Mouse (Mus musculus) mature B cell (primary cell): ENCODE measurements around the gene Rps6kb2.

Experiments
- in situ Hi-C: fragments of 300-500 bp; cut with MboI; formaldehyde crosslinking; loops from 2 replicates; pipeline ENCODE4 v1.14.3; 2019

Rps6kb2 gene

GRCm38 (mm10) chr19:4162646-4163542 lies at the start of gene Rps6kb2:
Gene Rps6kb2 (minus strand): TSS chr19:4163354.
- in situ Hi-C loops: no loop called here

- in situ Hi-C loops: no loop called here
Measured at GRCm38 (mm10) chr19:4211891-4212588, 48.9 kb upstream of the Rps6kb2 start.

GRCm38 (mm10) chr19:4208563-4208962 lies 45.4 kb upstream of the Rps6kb2 start:
- in situ Hi-C loops: loop anchor here (5.0 kb wide), 1 partner anchor 39 kb away; no protein-coding TSS in a partner anchor

GRCm38 (mm10) chr19:4206971-4207370 lies 43.8 kb upstream of the Rps6kb2 start:
- in situ Hi-C loops: loop anchor here (5.0 kb wide), 1 partner anchor 40 kb away; no protein-coding TSS in a partner anchor

- in situ Hi-C loops: loop anchor here (5.0 kb wide), 1 partner anchor 42 kb away; no protein-coding TSS in a partner anchor
Measured at GRCm38 (mm10) chr19:4204889-4205288, 41.7 kb upstream of the Rps6kb2 start.

- in situ Hi-C loops: no loop called here
Measured at GRCm38 (mm10) chr19:4203604-4204326, 40.6 kb upstream of the Rps6kb2 start.

- in situ Hi-C loops: no loop called here
Measured at GRCm38 (mm10) chr19:4203148-4203547, 40.0 kb upstream of the Rps6kb2 start.

- in situ Hi-C loops: no loop called here
Measured at GRCm38 (mm10) chr19:4202149-4202548, 39.0 kb upstream of the Rps6kb2 start.

- in situ Hi-C loops: no loop called here
Measured at GRCm38 (mm10) chr19:4201291-4201909, 38.2 kb upstream of the Rps6kb2 start, which contains the start of gene Rad9a. Gene Rad9a (minus strand): TSS chr19:4201662.

GRCm38 (mm10) chr19:4197180-4197579 lies 34.0 kb upstream of the Rps6kb2 start:
- in situ Hi-C loops: no loop called here

GRCm38 (mm10) chr19:4196548-4196947 lies 33.4 kb upstream of the Rps6kb2 start:
- in situ Hi-C loops: no loop called here

- in situ Hi-C loops: no loop called here
Measured at GRCm38 (mm10) chr19:4196048-4196447, 32.9 kb upstream of the Rps6kb2 start.

GRCm38 (mm10) chr19:4194776-4195650 lies 31.9 kb upstream of the Rps6kb2 start:
- in situ Hi-C loops: no loop called here

GRCm38 (mm10) chr19:4194021-4194724 lies 31.0 kb upstream of the Rps6kb2 start:
- in situ Hi-C loops: no loop called here

- in situ Hi-C loops: no loop called here
Measured at GRCm38 (mm10) chr19:4193129-4193528, 30.0 kb upstream of the Rps6kb2 start.

- in situ Hi-C loops: no loop called here
Measured at GRCm38 (mm10) chr19:4192251-4192985, 29.3 kb upstream of the Rps6kb2 start.

- in situ Hi-C loops: no loop called here
Measured at GRCm38 (mm10) chr19:4191528-4192250, 28.5 kb upstream of the Rps6kb2 start, which contains the start of gene Ppp1ca. Gene Ppp1ca (plus strand): TSS chr19:4192065.

- in situ Hi-C loops: no loop called here
Measured at GRCm38 (mm10) chr19:4190831-4191334, 27.7 kb upstream of the Rps6kb2 start, which contains the start of gene Tbc1d10c. Gene Tbc1d10c (minus strand): TSS chr19:4191284.
